Mouse (Mus musculus) liver, adult 2 months (tissue): ENCODE measurements around the gene Plaur. TPM values are rescaled to one million over a fixed set of nuclear protein-coding genes. Genes with fewer than 3 reads are reported as not detected.

Experiments used
- DNase-seq: peaks from one replicate; pipeline ENCODE4 v3.0.0-alpha.2; 2011; ENCODE audit warnings: low read depth, low spot score; ENCODE audit errors: extremely low read depth
- H3K27ac ChIP-seq: fragments of 200-500 bp; replicated peaks from 2 replicates; pipeline ENCODE4 v1.5.1; 2012; ENCODE audit warnings: low read depth, mild to moderate bottlenecking, control low read depth, inconsistent platforms, low read length; ENCODE audit not compliant: insufficient read depth
- H3K27me3 ChIP-seq: fragments of 200-500 bp; 2 replicates; pipeline ENCODE4 v1.6.1; 2012; ENCODE audit warnings: mild to moderate bottlenecking, moderate library complexity, low read length, inconsistent platforms; ENCODE audit not compliant: control insufficient read depth, insufficient read depth
- H3K36me3 ChIP-seq: fragments of 200-500 bp; 2 replicates; pipeline ENCODE4 v1.6.1; 2012; ENCODE audit warnings: low read length, inconsistent platforms; ENCODE audit not compliant: control insufficient read depth, insufficient read depth
- H3K4me1 ChIP-seq: fragments of 200-500 bp; 2 replicates; pipeline ENCODE4 v1.6.1; 2011; ENCODE audit warnings: low read length; ENCODE audit not compliant: control insufficient read depth, insufficient read depth
- H3K4me3 ChIP-seq: fragments of 200-500 bp; 2 replicates; pipeline ENCODE4 v1.5.1; 2011; ENCODE audit warnings: low read depth, mild to moderate bottlenecking, control low read depth, low read length, moderate library complexity; ENCODE audit not compliant: insufficient read depth
- H3K79me2 ChIP-seq: fragments of 200-500 bp; 2 replicates; pipeline ENCODE4 v1.6.1; 2012; ENCODE audit warnings: inconsistent platforms, mild to moderate bottlenecking, low read length, moderate library complexity; ENCODE audit not compliant: control insufficient read depth, insufficient read depth
- H3K9ac ChIP-seq: fragments of 200-500 bp; 2 replicates; pipeline ENCODE4 v1.6.1; 2012; ENCODE audit warnings: low read depth, mild to moderate bottlenecking, control low read depth, inconsistent platforms, low read length
- CTCF ChIP-seq: fragments of 200-500 bp; IDR thresholded peaks from 2 replicates; pipeline ENCODE4 v1.5.1; 2011; ENCODE audit warnings: low read depth, low read length, control low read depth
- POLR2A ChIP-seq: fragments of 200-500 bp; IDR thresholded peaks from 2 replicates; pipeline ENCODE4 v1.6.1; 2011; ENCODE audit warnings: low read length, control low read depth; ENCODE audit not compliant: insufficient read depth; ENCODE audit errors: extremely low read depth
- WGBS: fragments of 180-500 bp; shearing (Covaris S2); methylation state at CpG from one replicate; pipeline ENCODE4 v1.1.7; 2018; 5-methylcytosine and 5-hydroxymethylcytosine counted together
- polyA plus RNA-seq: library from polyadenylated mRNA; depleted of rRNA; stranded (reverse); fragments of >200 nt; gene quantifications from 2 replicates; pipeline ENCODE4 v1.2.3, GENCODE M21; 2012; rRNA removed
- total RNA-seq: library from RNA; depleted of rRNA; stranded (reverse); fragments of >200 nt; gene quantifications from 2 replicates; pipeline ENCODE4 v1.2.3, GENCODE M21; 2014; rRNA removed

The Plaur gene
- total RNA-seq (0.18 and 1.1 TPM in 2 replicates), polyA plus RNA-seq (0.22 and 0.97 TPM in 2 replicates)

- Histone ChIP-seq H3K4me1 (no peaks in the 10 kb centered on the region), H3K36me3 (no peaks in the 10 kb centered on the region), H3K27ac (0 out of 2 replicates have a peak within 1 kb of the TSS, but pooled peaks have one; percentile 15), H3K27me3 (no peaks in the 10 kb centered on the region), H3K79me2 (no peaks in the 10 kb centered on the region), H3K4me3 (peak within 1 kb of the TSS; percentile 49), H3K9ac (peak within 1 kb of the TSS; percentile 37)
- TF ChIP-seq POLR2A (no peak), CTCF (no peak)
- no peak for DNase-seq
- 6% methylated on average over 27 of the region's 27 CpGs for WGBS
Observed at GRCm38 (mm10) chr7:24462388-24463319, at the start of gene Plaur. Gene Plaur (plus strand): TSS chr7:24462484.

DNA sequence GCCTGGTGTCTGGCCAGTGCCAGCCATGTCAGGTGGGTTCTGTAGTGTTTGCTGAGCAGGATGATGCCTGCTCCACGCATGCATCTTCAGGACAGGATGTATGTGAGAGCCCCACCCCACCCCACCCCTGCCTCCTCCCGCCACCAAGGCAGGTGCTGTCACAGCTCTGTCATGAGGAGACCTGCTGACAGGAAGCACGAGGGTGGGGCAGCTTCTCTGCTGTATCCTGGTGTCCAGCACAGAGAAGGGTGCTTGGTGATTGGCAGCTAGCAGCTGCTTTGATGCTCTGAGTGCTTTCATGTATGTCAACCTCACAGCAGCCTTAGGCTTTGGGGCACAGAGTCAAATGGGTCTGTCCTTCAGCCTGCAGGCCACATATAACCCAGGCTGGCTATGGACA is 48.7 kb upstream of the Plaur start:
- no peak for TF ChIP-seq CTCF
- TF ChIP-seq POLR2A, result no peak
- H3K79me2 ChIP-seq, result no peaks in the 10 kb centered on the region
- H3K27me3 ChIP-seq, result no peaks in the 10 kb centered on the region
- no peak overlapping the region for H3K9ac ChIP-seq
- WGBS, result 82% methylated on average over 3 of the region's 3 CpGs
- no peak overlapping the region for H3K27ac ChIP-seq
- no peak overlapping the region for H3K4me3 ChIP-seq
- DNase-seq, result no peak
- H3K36me3 ChIP-seq, result no peaks in the 10 kb centered on the region
- H3K4me1 ChIP-seq, result no peaks in the 10 kb centered on the region

DNA sequence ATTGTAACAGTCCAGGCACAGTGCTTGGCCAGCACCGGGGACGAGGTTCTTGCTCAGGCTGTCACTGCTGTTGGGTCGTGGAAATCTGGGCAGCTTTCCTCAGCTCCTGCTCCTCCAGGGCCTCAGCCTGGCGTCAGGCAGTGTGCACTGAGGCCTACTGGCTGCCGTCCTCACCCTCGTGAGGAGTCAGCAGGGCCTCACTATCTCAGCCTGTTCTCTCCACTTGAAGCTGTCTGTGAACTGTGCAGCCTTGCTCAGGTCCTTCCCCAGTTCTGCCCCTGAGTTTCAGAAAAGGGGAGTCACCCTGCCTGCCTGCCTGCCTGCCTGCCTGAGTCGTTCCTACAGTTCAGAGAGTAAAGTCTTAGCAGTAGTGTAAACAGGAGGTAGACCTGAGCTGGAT is 47.0 kb upstream of the Plaur start:
- WGBS, result 80% methylated on average over 7 of the region's 7 CpGs
- no peak for DNase-seq
- no peak overlapping the region for H3K27ac ChIP-seq
- no peaks in the 10 kb centered on the region for H3K36me3 ChIP-seq
- no peaks in the 10 kb centered on the region for H3K79me2 ChIP-seq
- H3K4me1 ChIP-seq, result no peaks in the 10 kb centered on the region
- no peak overlapping the region for H3K9ac ChIP-seq
- TF ChIP-seq CTCF, result no peak
- TF ChIP-seq POLR2A, result no peak
- H3K27me3 ChIP-seq, result no peaks in the 10 kb centered on the region
- no peak overlapping the region for H3K4me3 ChIP-seq

GRCm38 (mm10) chr7:24419579-24419978 is 42.7 kb upstream of the Plaur start:
- Histone ChIP-seq H3K4me1 (no peaks in the 10 kb centered on the region), H3K79me2 (no peaks in the 10 kb centered on the region), H3K27ac (no peak overlapping the region), H3K36me3 (no peaks in the 10 kb centered on the region; the same call in 1 of the 2 replicates), H3K27me3 (no peaks in the 10 kb centered on the region), H3K9ac (no peak overlapping the region), H3K4me3 (no peak overlapping the region)
- no peak for TF ChIP-seq POLR2A
- TF ChIP-seq CTCF, result no peak
- WGBS, result 95% methylated on average over 8 of the region's 8 CpGs
- no peak for DNase-seq

GRCm38 (mm10) chr7:24421648-24422047 is 40.6 kb upstream of the Plaur start:
- TF ChIP-seq CTCF (no peak), POLR2A (no peak)
- Histone ChIP-seq H3K79me2 (no peaks in the 10 kb centered on the region), H3K9ac (no peak overlapping the region), H3K36me3 (no peaks in the 10 kb centered on the region; the same call in 1 of the 2 replicates), H3K27ac (no peak overlapping the region), H3K4me3 (no peak overlapping the region), H3K27me3 (no peaks in the 10 kb centered on the region), H3K4me1 (no peaks in the 10 kb centered on the region)
- WGBS, result 89% methylated on average over 7 of the region's 7 CpGs
- no peak for DNase-seq

DNA sequence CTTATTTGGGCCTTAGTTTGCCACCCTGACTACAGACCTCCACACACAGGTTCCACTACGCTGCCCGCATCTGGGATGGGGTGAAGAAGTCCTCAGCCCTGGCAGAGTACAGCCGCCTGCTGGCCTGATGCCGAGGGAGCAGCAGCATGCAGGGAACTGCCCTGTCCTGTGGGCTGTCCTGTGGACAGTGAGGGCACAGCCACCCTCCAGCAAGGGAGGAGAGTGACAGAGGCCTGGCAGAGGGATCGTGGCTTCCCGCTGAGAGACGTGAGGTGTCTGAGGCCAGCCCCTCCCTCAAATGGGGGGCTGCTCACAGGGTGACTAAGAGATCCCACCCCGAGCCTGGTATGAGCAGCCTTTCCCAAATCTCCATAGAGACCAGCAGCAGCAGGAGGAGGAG is 40.0 kb upstream of the Plaur start:
- WGBS, result 91% methylated on average over 8 of the region's 8 CpGs
- H3K9ac ChIP-seq, result no peak overlapping the region
- TF ChIP-seq CTCF, result no peak
- no peak for TF ChIP-seq POLR2A
- H3K27ac ChIP-seq, result no peak overlapping the region
- H3K36me3 ChIP-seq, result no peaks in the 10 kb centered on the region; the same call in 1 of the 2 replicates
- no peaks in the 10 kb centered on the region for H3K79me2 ChIP-seq
- no peak overlapping the region for H3K4me3 ChIP-seq
- no peaks in the 10 kb centered on the region for H3K27me3 ChIP-seq
- no peak for DNase-seq
- no peaks in the 10 kb centered on the region for H3K4me1 ChIP-seq
